Mouse (Mus musculus) neural tube, embryonic 13.5 days (tissue): Measurements from ENCODE around the gene Fgf22. TPM values are rescaled to one million over a fixed set of nuclear protein-coding genes. Genes with fewer than 3 reads are reported as not detected.

Experiments
- ATAC-seq: fragments of 200-750 bp; cut with Nextera tagmentation; 2 replicates; pipeline ENCODE4 v1.8.0; 2017; ENCODE audit warnings: low read depth, mild to moderate bottlenecking, moderate TSS enrichment, moderate library complexity
- H3K27ac ChIP-seq: fragments of 300-500 bp; sonication (generic); replicated peaks from 2 replicates; pipeline ENCODE4 v1.5.1; 2015; ENCODE audit warnings: moderate library complexity, mild to moderate bottlenecking, inconsistent platforms
- H3K27me3 ChIP-seq: fragments of 300-500 bp; sonication (generic); 2 replicates; pipeline ENCODE4 v1.6.1; 2015; ENCODE audit warnings: mild to moderate bottlenecking, inconsistent platforms
- H3K36me3 ChIP-seq: fragments of 300-500 bp; sonication (generic); 2 replicates; pipeline ENCODE4 v1.6.1; 2015; ENCODE audit warnings: mild to moderate bottlenecking, inconsistent platforms
- H3K4me1 ChIP-seq: fragments of 300-500 bp; sonication (generic); replicated peaks from 2 replicates; pipeline ENCODE4 v1.6.1; 2015; ENCODE audit warnings: inconsistent platforms
- H3K4me2 ChIP-seq: fragments of 300-500 bp; sonication (generic); 2 replicates; pipeline ENCODE4 v1.6.1; 2015; ENCODE audit warnings: inconsistent platforms, mild to moderate bottlenecking, moderate library complexity
- H3K4me3 ChIP-seq: fragments of 300-500 bp; sonication (generic); 2 replicates; pipeline ENCODE4 v1.5.1; 2015; ENCODE audit warnings: mild to moderate bottlenecking, inconsistent platforms
- H3K9ac ChIP-seq: fragments of 300-500 bp; sonication (generic); 2 replicates; pipeline ENCODE4 v1.6.1; 2015; ENCODE audit warnings: moderate library complexity, mild to moderate bottlenecking, inconsistent platforms
- H3K9me3 ChIP-seq: fragments of 300-500 bp; sonication (generic); 2 replicates; pipeline ENCODE4 v1.6.1; 2016; ENCODE audit warnings: inconsistent platforms
- WGBS: fragments of 180-500 bp; shearing (Covaris S2); methylation state at CpG from one replicate; pipeline ENCODE4 v1.1.7; 2015; 5-methylcytosine and 5-hydroxymethylcytosine counted together
- polyA plus RNA-seq: library from polyadenylated mRNA; unstranded; fragments of >200 nt; fragmentation: Nextera tagmentation; extraction: Ambion mirVana; gene quantifications from 2 replicates; pipeline ENCODE4 v1.2.1, GENCODE M21; 2015

Gene Fgf22
- 1.7 and 2.7 TPM in 2 replicates for polyA plus RNA-seq

- ATAC-seq = peak; percentile 84
- H3K4me3 ChIP-seq = peak within 1 kb of the TSS; percentile 42
- peak within 1 kb of the TSS; percentile 69 for H3K9ac ChIP-seq
- H3K4me1 ChIP-seq = peaks cover 10% of the 10 kb centered on the region
- no peak within 1 kb of the TSS for H3K27ac ChIP-seq
- no peaks in the 10 kb centered on the region for H3K27me3 ChIP-seq
- WGBS = 2% methylated on average over 36 of the region's 36 CpGs
- peak within 1 kb of the TSS; percentile 70 for H3K4me2 ChIP-seq
- H3K9me3 ChIP-seq = no peaks in the 10 kb centered on the region
- peaks cover 41% of the 10 kb centered on the region for H3K36me3 ChIP-seq
Observed at GRCm38 (mm10) chr10:79754856-79755516, at the start of gene Fgf22. Gene Fgf22 (plus strand): TSS chr10:79755076.

GRCm38 (mm10) chr10:79705951-79706350 lies 48.9 kb upstream of the Fgf22 start:
- 90% methylated on average over 5 of the region's 5 CpGs for WGBS
- peak overlapping the region; percentile 85 for H3K9ac ChIP-seq

GRCm38 (mm10) chr10:79706406-79707094 lies 48.3 kb upstream of the Fgf22 start:
- 90% methylated on average over 5 of the region's 5 CpGs for WGBS
- no peak overlapping the region; the same call in 1 of the 2 replicates for H3K27ac ChIP-seq
- peak overlapping the region; percentile 85 for H3K9ac ChIP-seq
- H3K9me3 ChIP-seq = no peaks in the 10 kb centered on the region
- no peak for ATAC-seq
- peak overlapping the region; percentile 99 for H3K4me2 ChIP-seq
- H3K4me1 ChIP-seq = peaks cover 33% of the 10 kb centered on the region
- H3K36me3 ChIP-seq = peaks cover 45% of the 10 kb centered on the region
- H3K4me3 ChIP-seq = peak overlapping the region; percentile 59
- H3K27me3 ChIP-seq = no peaks in the 10 kb centered on the region

More at GRCm38 (mm10) chr10:79705951-79706350, 48.9 kb upstream of the Fgf22 start:
- H3K27me3 ChIP-seq = no peaks in the 10 kb centered on the region
- peaks cover 33% of the 10 kb centered on the region for H3K4me1 ChIP-seq
- H3K27ac ChIP-seq = no peak overlapping the region; the same call in 1 of the 2 replicates
- H3K4me2 ChIP-seq = peak overlapping the region; percentile 99
- H3K36me3 ChIP-seq = peaks cover 39% of the 10 kb centered on the region
- H3K4me3 ChIP-seq = peak overlapping the region; percentile 59
- no peaks in the 10 kb centered on the region for H3K9me3 ChIP-seq
- ATAC-seq = no peak

GRCm38 (mm10) chr10:79707162-79707561 lies 47.7 kb upstream of the Fgf22 start:
- Histone ChIP-seq H3K27ac (no peak overlapping the region), H3K9me3 (no peaks in the 10 kb centered on the region), H3K4me3 (peak overlapping the region; percentile 59; the same call in 1 of the 2 replicates), H3K4me2 (peak overlapping the region; percentile 99), H3K27me3 (no peaks in the 10 kb centered on the region), H3K9ac (peak overlapping the region; percentile 85), H3K36me3 (peaks cover 51% of the 10 kb centered on the region), H3K4me1 (peaks cover 33% of the 10 kb centered on the region)
- no peak for ATAC-seq
- WGBS = 81% methylated on average over 1 of the region's 1 CpGs

GRCm38 (mm10) chr10:79707759-79708158 lies 47.1 kb upstream of the Fgf22 start:
- Histone ChIP-seq H3K27ac (no peak overlapping the region), H3K4me3 (no peak overlapping the region), H3K4me2 (no peak overlapping the region), H3K9ac (no peak overlapping the region), H3K4me1 (peaks cover 33% of the 10 kb centered on the region), H3K27me3 (no peaks in the 10 kb centered on the region), H3K9me3 (no peaks in the 10 kb centered on the region), H3K36me3 (peaks cover 54% of the 10 kb centered on the region)
- WGBS = 76% methylated on average over 4 of the region's 4 CpGs
- ATAC-seq = no peak

- Histone ChIP-seq H3K9me3 (no peaks in the 10 kb centered on the region), H3K27ac (no peak overlapping the region), H3K9ac (no peak overlapping the region), H3K4me1 (peaks cover 33% of the 10 kb centered on the region), H3K4me2 (no peak overlapping the region), H3K36me3 (peaks cover 54% of the 10 kb centered on the region), H3K27me3 (no peaks in the 10 kb centered on the region), H3K4me3 (no peak overlapping the region)
- no peak for ATAC-seq
- 93% methylated on average over 21 of the region's 21 CpGs for WGBS
Observed at GRCm38 (mm10) chr10:79708668-79709067, 46.2 kb upstream of the Fgf22 start.

GRCm38 (mm10) chr10:79709307-79709706 lies 45.6 kb upstream of the Fgf22 start:
- no peak overlapping the region for H3K4me3 ChIP-seq

GRCm38 (mm10) chr10:79712029-79712428 lies 42.8 kb upstream of the Fgf22 start:
- 95% methylated on average over 1 of the region's 1 CpGs for WGBS
- no peak for ATAC-seq

More at GRCm38 (mm10) chr10:79709307-79709706, 45.6 kb upstream of the Fgf22 start:
- Histone ChIP-seq H3K36me3 (peaks cover 54% of the 10 kb centered on the region), H3K4me1 (peaks cover 33% of the 10 kb centered on the region), H3K27me3 (peaks cover 2% of the 10 kb centered on the region; the same call in 1 of the 2 replicates), H3K9me3 (no peaks in the 10 kb centered on the region), H3K27ac (no peak overlapping the region), H3K4me2 (no peak overlapping the region), H3K9ac (no peak overlapping the region)
- ATAC-seq = no peak
- WGBS = 80% methylated on average over 7 of the region's 7 CpGs

GRCm38 (mm10) chr10:79712499-79713126 lies 42.3 kb upstream of the Fgf22 start:
- Histone ChIP-seq H3K27ac (no peak overlapping the region), H3K4me2 (no peak overlapping the region), H3K9me3 (no peaks in the 10 kb centered on the region), H3K36me3 (peaks cover 43% of the 10 kb centered on the region), H3K9ac (no peak overlapping the region), H3K27me3 (peaks cover 35% of the 10 kb centered on the region), H3K4me3 (no peak overlapping the region), H3K4me1 (peaks cover 25% of the 10 kb centered on the region)
- 8% methylated on average over 4 of the region's 6 CpGs for WGBS
- ATAC-seq = no peak

More at GRCm38 (mm10) chr10:79712029-79712428, 42.8 kb upstream of the Fgf22 start:
- Histone ChIP-seq H3K36me3 (peaks cover 49% of the 10 kb centered on the region), H3K27ac (no peak overlapping the region), H3K9me3 (no peaks in the 10 kb centered on the region), H3K27me3 (peaks cover 29% of the 10 kb centered on the region), H3K4me2 (no peak overlapping the region), H3K4me3 (no peak overlapping the region), H3K9ac (no peak overlapping the region), H3K4me1 (peaks cover 25% of the 10 kb centered on the region)

GRCm38 (mm10) chr10:79713163-79713562 lies 41.7 kb upstream of the Fgf22 start:
- H3K36me3 ChIP-seq = peaks cover 41% of the 10 kb centered on the region
- H3K27me3 ChIP-seq = peaks cover 40% of the 10 kb centered on the region
- no peak overlapping the region for H3K9ac ChIP-seq
- H3K9me3 ChIP-seq = no peaks in the 10 kb centered on the region
- no peak for ATAC-seq
- no peak overlapping the region for H3K27ac ChIP-seq
- no peak overlapping the region for H3K4me3 ChIP-seq
- peaks cover 26% of the 10 kb centered on the region for H3K4me1 ChIP-seq
- no peak overlapping the region for H3K4me2 ChIP-seq
- 61% methylated on average over 1 of the region's 1 CpGs for WGBS

GRCm38 (mm10) chr10:79714996-79715395 lies 39.9 kb upstream of the Fgf22 start:
- Histone ChIP-seq H3K4me3 (no peak overlapping the region), H3K36me3 (peaks cover 25% of the 10 kb centered on the region), H3K27ac (no peak overlapping the region), H3K9me3 (no peaks in the 10 kb centered on the region), H3K4me2 (no peak overlapping the region), H3K27me3 (peaks cover 58% of the 10 kb centered on the region), H3K9ac (no peak overlapping the region), H3K4me1 (peaks cover 28% of the 10 kb centered on the region)
- WGBS = 55% methylated on average over 4 of the region's 4 CpGs
- ATAC-seq = no peak
